Mouse (Mus musculus): ENCODE results near the gene Nlrc5. TPM values are rescaled to one million over a fixed set of nuclear protein-coding genes. Genes with fewer than 3 reads are reported as not detected.
A peak's percentile ranks its signal among the peaks of the same experiment; 100 is the strongest.

Gene Nlrc5
- polyA plus RNA-seq, 1 experiment = 0.04 TPM

DNA sequence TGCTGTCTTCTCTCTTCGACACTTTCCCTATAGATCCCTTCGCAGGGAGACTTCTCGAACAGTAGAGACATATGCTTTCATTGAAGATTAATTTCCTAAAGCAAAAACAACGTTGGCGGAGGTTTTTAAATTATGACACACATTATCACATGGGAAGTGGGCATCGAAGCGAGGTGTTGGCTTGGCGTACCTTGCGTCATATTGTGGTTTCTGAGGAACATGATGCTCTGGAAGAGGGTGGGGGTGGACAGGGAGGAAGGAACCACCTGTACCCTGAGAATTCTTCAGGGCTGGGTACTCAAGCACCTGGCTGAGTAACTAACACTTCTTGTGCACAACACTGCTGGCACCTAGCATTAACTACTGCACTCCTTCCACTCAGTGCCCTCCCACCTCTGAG, 90.4 kb downstream of the Nlrc5 start:
- Histone ChIP-seq H3K4me1 (ENCODE audit: control insufficient read depth) (no peaks in the 10 kb centered on the region), H3K36me3 (ENCODE audit: control insufficient read depth) (no peaks in the 10 kb centered on the region), H3K9me3 (ENCODE audit: control insufficient read depth, low read length) (no peaks in the 10 kb centered on the region), H3K27me3 (ENCODE audit: control insufficient read depth) (peaks cover 6% of the 10 kb centered on the region), H3K4me3 (replicated peaks) (no peak overlapping the region)
- TF ChIP-seq TAL1 (IDR thresholded peaks at IDR 0.05; ENCODE audit: low read length) (no peak), GATA1 (IDR thresholded peaks at IDR 0.05; ENCODE audit: low read length) (no peak)

- H3K9me3 ChIP-seq (ENCODE audit: control insufficient read depth, low read length) = no peaks in the 10 kb centered on the region; the same call in 1 of the 2 replicates
- H3K36me3 ChIP-seq (ENCODE audit: control insufficient read depth) = no peaks in the 10 kb centered on the region
- TF ChIP-seq GATA1 (IDR thresholded peaks at IDR 0.05; ENCODE audit: low read length) (no peak), TAL1 (IDR thresholded peaks at IDR 0.05; ENCODE audit: low read length) (no peak)
- H3K4me3 ChIP-seq (replicated peaks) = no peak overlapping the region
- peaks cover 33% of the 10 kb centered on the region for H3K27me3 ChIP-seq (ENCODE audit: control insufficient read depth)
- H3K4me1 ChIP-seq (ENCODE audit: control insufficient read depth) = no peaks in the 10 kb centered on the region
Measured at GRCm38 (mm10) chr8:94527178-94527577, 93.0 kb downstream of the Nlrc5 start.

- H3K27me3 ChIP-seq (ENCODE audit: control insufficient read depth) = peaks cover 40% of the 10 kb centered on the region
- H3K4me1 ChIP-seq (ENCODE audit: control insufficient read depth) = no peaks in the 10 kb centered on the region
- H3K4me3 ChIP-seq (replicated peaks) = no peak overlapping the region
- H3K9me3 ChIP-seq (ENCODE audit: control insufficient read depth, low read length) = no peaks in the 10 kb centered on the region; the same call in 1 of the 2 replicates
- no peaks in the 10 kb centered on the region for H3K36me3 ChIP-seq (ENCODE audit: control insufficient read depth)
- TF ChIP-seq TAL1 (IDR thresholded peaks at IDR 0.05; ENCODE audit: low read length) (no peak), GATA1 (IDR thresholded peaks at IDR 0.05; ENCODE audit: low read length) (no peak)
Measured at GRCm38 (mm10) chr8:94528245-94528644, 94.1 kb downstream of the Nlrc5 start.

DNA sequence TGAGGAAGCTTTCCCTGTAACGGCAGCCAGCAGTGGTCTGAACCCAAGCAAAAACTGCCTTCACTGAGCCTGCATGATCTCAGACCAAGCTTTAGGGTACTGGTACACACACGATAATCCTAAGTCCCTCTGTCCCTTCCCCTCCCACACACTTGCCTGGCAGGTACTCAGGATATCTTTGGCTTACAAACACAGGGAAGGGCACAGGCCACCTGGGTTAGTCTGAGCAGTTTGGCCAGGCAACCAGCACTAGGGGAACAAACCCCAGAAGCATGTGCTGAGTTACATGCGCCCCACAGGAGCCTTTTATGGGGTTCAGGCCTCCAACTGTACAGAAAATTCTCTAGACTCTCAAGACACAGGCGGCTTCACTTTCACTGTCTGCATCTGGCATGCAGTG, 95.7 kb downstream of the Nlrc5 start:
- TF ChIP-seq GATA1 (IDR thresholded peaks at IDR 0.05; ENCODE audit: low read length) (no peak), TAL1 (IDR thresholded peaks at IDR 0.05; ENCODE audit: low read length) (no peak)
- Histone ChIP-seq H3K4me3 (replicated peaks) (no peak overlapping the region), H3K9me3 (ENCODE audit: control insufficient read depth, low read length) (no peaks in the 10 kb centered on the region; the same call in 1 of the 2 replicates), H3K4me1 (ENCODE audit: control insufficient read depth) (no peaks in the 10 kb centered on the region), H3K36me3 (ENCODE audit: control insufficient read depth) (no peaks in the 10 kb centered on the region), H3K27me3 (ENCODE audit: control insufficient read depth) (peaks cover 57% of the 10 kb centered on the region)

DNA sequence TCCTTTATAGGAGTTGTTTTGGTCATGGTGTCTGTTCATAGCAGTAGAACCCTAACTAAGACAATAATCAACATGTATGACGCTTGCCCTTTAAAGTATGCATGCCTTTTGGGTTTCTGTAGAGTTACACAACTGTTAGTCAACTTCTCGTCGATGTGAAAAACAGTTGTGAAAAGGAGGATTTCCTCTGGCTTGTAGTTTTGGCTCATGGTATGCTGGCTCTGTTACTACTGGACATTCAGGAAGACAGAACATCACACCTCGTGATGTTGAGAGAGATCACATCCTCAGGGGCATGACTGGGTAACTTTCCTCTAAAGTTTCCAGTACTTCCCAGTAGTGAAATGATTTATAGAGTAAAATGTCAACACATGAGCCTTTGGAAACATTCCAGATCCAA, 96.5 kb downstream of the Nlrc5 start:
- TF ChIP-seq GATA1 (IDR thresholded peaks at IDR 0.05; ENCODE audit: low read length) (no peak), TAL1 (IDR thresholded peaks at IDR 0.05; ENCODE audit: low read length) (no peak)
- H3K4me3 ChIP-seq (replicated peaks) = no peak overlapping the region
- peaks cover 60% of the 10 kb centered on the region for H3K27me3 ChIP-seq (ENCODE audit: control insufficient read depth)
- H3K36me3 ChIP-seq (ENCODE audit: control insufficient read depth) = no peaks in the 10 kb centered on the region
- no peaks in the 10 kb centered on the region; the same call in 1 of the 2 replicates for H3K9me3 ChIP-seq (ENCODE audit: control insufficient read depth, low read length)
- no peaks in the 10 kb centered on the region for H3K4me1 ChIP-seq (ENCODE audit: control insufficient read depth)

DNA sequence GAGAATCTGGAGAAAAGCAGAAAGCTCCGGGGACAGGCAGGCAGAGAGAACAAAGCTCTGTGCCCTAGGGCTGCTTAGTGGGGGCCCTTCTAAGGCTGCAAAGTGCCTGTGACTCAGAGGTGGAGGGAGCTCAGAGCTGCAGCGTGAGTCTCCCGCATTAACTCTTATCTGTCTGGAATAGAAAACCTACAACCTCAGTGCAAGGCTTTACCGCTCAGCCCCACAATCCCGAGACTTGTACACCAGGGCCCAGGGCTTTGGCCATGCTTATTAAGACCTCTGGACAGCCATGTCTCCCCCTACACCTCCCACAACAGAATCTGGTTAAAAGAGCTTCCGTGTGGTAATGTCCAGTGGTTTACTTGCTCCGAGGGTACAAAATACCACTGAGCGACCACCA, 97.8 kb downstream of the Nlrc5 start:
- no peaks in the 10 kb centered on the region for H3K36me3 ChIP-seq (ENCODE audit: control insufficient read depth)
- no peak overlapping the region for H3K4me3 ChIP-seq (replicated peaks)
- no peaks in the 10 kb centered on the region for H3K4me1 ChIP-seq (ENCODE audit: control insufficient read depth)
- no peaks in the 10 kb centered on the region; the same call in 1 of the 2 replicates for H3K9me3 ChIP-seq (ENCODE audit: control insufficient read depth, low read length)
- peaks cover 67% of the 10 kb centered on the region for H3K27me3 ChIP-seq (ENCODE audit: control insufficient read depth)
- no peak for TF ChIP-seq GATA1 (IDR thresholded peaks at IDR 0.05; ENCODE audit: low read length)
- TF ChIP-seq TAL1 (IDR thresholded peaks at IDR 0.05; ENCODE audit: low read length) = no peak

DNA sequence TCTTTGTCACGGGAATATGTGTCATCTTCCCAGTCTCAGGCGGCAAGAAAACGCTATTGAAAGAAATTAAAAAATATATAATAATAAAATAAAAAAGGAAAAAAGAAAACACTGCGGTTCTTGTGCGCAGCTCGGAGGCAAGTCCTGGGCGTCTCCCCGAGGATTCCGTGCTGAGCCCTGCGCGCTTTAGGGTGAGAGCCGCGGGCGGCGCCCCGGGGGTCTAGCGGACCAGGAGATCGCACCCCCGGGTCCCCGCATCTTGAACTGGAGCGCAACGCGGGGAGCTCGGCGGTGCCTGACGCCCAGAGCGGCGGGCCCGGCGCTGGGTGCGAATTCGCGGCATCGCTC, 98.3 kb downstream of the Nlrc5 start:
- peak overlapping the region; percentile 49 for H3K4me3 ChIP-seq (replicated peaks)
- no peaks in the 10 kb centered on the region for H3K4me1 ChIP-seq (ENCODE audit: control insufficient read depth)
- TF ChIP-seq GATA1 (IDR thresholded peaks at IDR 0.05; ENCODE audit: low read length) (no peak), TAL1 (IDR thresholded peaks at IDR 0.05; ENCODE audit: low read length) (no peak)
- no peaks in the 10 kb centered on the region; the same call in 1 of the 2 replicates for H3K9me3 ChIP-seq (ENCODE audit: control insufficient read depth, low read length)
- no peaks in the 10 kb centered on the region for H3K36me3 ChIP-seq (ENCODE audit: control insufficient read depth)
- peaks cover 67% of the 10 kb centered on the region for H3K27me3 ChIP-seq (ENCODE audit: control insufficient read depth)

GRCm38 (mm10) chr8:94532873-94533671, 98.9 kb downstream of the Nlrc5 start, which contains the start of gene Cpne2:
Gene Cpne2 (plus strand): TSS chr8:94532990.
- Histone ChIP-seq H3K9me3 (ENCODE audit: control insufficient read depth, low read length) (no peaks in the 10 kb centered on the region; the same call in 1 of the 2 replicates), H3K4me3 (replicated peaks) (peak within 1 kb of the TSS; percentile 49), H3K36me3 (ENCODE audit: control insufficient read depth) (no peaks in the 10 kb centered on the region), H3K4me1 (ENCODE audit: control insufficient read depth) (no peaks in the 10 kb centered on the region), H3K27me3 (ENCODE audit: control insufficient read depth) (peaks cover 67% of the 10 kb centered on the region)
- TF ChIP-seq TAL1 (IDR thresholded peaks at IDR 0.05; ENCODE audit: low read length) (no peak), GATA1 (IDR thresholded peaks at IDR 0.05; ENCODE audit: low read length) (no peak)

DNA sequence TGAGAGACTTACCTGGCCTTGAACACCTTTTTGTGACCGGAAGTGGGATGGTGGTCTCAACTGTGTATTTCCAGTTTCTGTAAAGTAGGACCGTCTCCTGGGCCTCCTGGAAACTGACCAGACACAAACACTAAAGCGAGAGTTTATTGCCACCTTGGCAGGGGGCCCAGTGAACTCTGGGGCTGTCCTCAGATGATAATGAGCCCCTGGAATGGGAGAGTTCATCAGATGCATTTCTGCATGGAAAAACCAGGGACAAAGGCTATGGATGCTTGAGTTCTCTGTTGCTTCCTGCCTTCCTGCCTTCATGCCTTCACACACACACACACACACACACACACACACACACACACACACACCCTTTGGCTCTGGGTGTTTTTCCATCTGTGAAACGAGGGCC, 100.5 kb downstream of the Nlrc5 start:
- Histone ChIP-seq H3K4me3 (replicated peaks) (no peak overlapping the region), H3K4me1 (ENCODE audit: control insufficient read depth) (no peaks in the 10 kb centered on the region), H3K36me3 (ENCODE audit: control insufficient read depth) (no peaks in the 10 kb centered on the region), H3K9me3 (ENCODE audit: control insufficient read depth, low read length) (no peaks in the 10 kb centered on the region; the same call in 1 of the 2 replicates), H3K27me3 (ENCODE audit: control insufficient read depth) (peaks cover 66% of the 10 kb centered on the region)
- TF ChIP-seq TAL1 (IDR thresholded peaks at IDR 0.05; ENCODE audit: low read length) (no peak), GATA1 (IDR thresholded peaks at IDR 0.05; ENCODE audit: low read length) (no peak)

Measured in erythroblast, embryonic 14.5 days (primary cell).